Mouse (Mus musculus): ENCODE measurements around the gene Hbp1. TPM values are rescaled to one million over a fixed set of nuclear protein-coding genes. Genes with fewer than 3 reads are reported as not detected.

Gene Hbp1
- polyA plus RNA-seq, 1 experiment from 2014 or later: 133 TPM

DNA sequence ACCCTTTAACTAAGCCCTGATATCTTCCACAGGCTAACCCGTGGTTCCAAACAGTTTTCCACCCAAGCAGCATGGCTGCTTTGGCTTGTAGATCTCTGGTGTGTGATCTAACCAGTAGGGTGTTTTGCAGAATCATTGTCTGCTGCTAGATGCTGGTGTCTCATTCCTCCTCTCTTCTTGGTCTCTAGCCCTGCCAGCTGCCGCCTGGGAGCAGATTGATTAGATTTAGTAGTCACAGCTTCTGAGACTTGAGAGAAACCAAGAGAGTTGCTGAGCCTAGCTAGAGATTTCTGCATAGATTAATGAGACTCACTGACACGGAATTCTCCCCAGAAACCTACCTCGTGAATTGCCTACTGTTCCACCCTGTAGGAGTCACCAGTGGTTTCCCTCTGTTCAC, 65.3 kb downstream of the Hbp1 start:
- H3K27ac ChIP-seq: no peak overlapping the region
- H3K4me1 ChIP-seq (replicated peaks): no peaks in the 10 kb centered on the region
- no peaks in the 10 kb centered on the region for H3K9me3 ChIP-seq
- no peak overlapping the region for H3K9ac ChIP-seq (replicated peaks)
- H3K27me3 ChIP-seq: no peaks in the 10 kb centered on the region
- 87% methylated on average over 4 of the region's 4 CpGs for WGBS
- H3K4me3 ChIP-seq (replicated peaks): no peak overlapping the region
- peaks cover 10% of the 10 kb centered on the region for H3K36me3 ChIP-seq
- ATAC-seq (ENCODE audit: insufficient number of reproducible peaks, insufficient read depth, low FRiP score, low TSS enrichment, low read depth): no peak
- H3K4me2 ChIP-seq: no peak overlapping the region

GRCm38 (mm10) chr12:31884365-31884764, 66.0 kb downstream of the Hbp1 start:
- 80% methylated on average over 4 of the region's 4 CpGs for WGBS
- no peak overlapping the region for H3K9ac ChIP-seq (replicated peaks)
- no peaks in the 10 kb centered on the region for H3K9me3 ChIP-seq
- no peak overlapping the region for H3K27ac ChIP-seq
- no peak for ATAC-seq (ENCODE audit: insufficient number of reproducible peaks, insufficient read depth, low FRiP score, low TSS enrichment, low read depth)
- H3K4me3 ChIP-seq (replicated peaks): no peak overlapping the region
- H3K36me3 ChIP-seq: peaks cover 10% of the 10 kb centered on the region
- no peak overlapping the region for H3K4me2 ChIP-seq
- H3K4me1 ChIP-seq (replicated peaks): no peaks in the 10 kb centered on the region
- H3K27me3 ChIP-seq: no peaks in the 10 kb centered on the region

- no peak overlapping the region for H3K9ac ChIP-seq (replicated peaks)
- H3K4me3 ChIP-seq (replicated peaks): no peak overlapping the region
- no peak overlapping the region for H3K27ac ChIP-seq
- peaks cover 10% of the 10 kb centered on the region for H3K36me3 ChIP-seq
- no peak for ATAC-seq (ENCODE audit: insufficient number of reproducible peaks, insufficient read depth, low FRiP score, low TSS enrichment, low read depth)
- H3K27me3 ChIP-seq: no peaks in the 10 kb centered on the region
- no peaks in the 10 kb centered on the region for H3K9me3 ChIP-seq
- H3K4me2 ChIP-seq: no peak overlapping the region
- no peaks in the 10 kb centered on the region for H3K4me1 ChIP-seq (replicated peaks)
- 73% methylated on average over 1 of the region's 1 CpGs for WGBS
Observed at GRCm38 (mm10) chr12:31882736-31883135, 67.6 kb downstream of the Hbp1 start.

GRCm38 (mm10) chr12:31876775-31877174, 73.6 kb downstream of the Hbp1 start:
- no peak overlapping the region for H3K4me2 ChIP-seq
- no peak overlapping the region for H3K27ac ChIP-seq
- WGBS: 89% methylated on average over 4 of the region's 4 CpGs
- H3K4me1 ChIP-seq (replicated peaks): no peaks in the 10 kb centered on the region
- H3K4me3 ChIP-seq (replicated peaks): no peak overlapping the region
- H3K27me3 ChIP-seq: no peaks in the 10 kb centered on the region
- H3K9me3 ChIP-seq: no peaks in the 10 kb centered on the region
- no peak for ATAC-seq (ENCODE audit: insufficient number of reproducible peaks, insufficient read depth, low FRiP score, low TSS enrichment, low read depth)
- no peak overlapping the region for H3K9ac ChIP-seq (replicated peaks)
- H3K36me3 ChIP-seq: no peaks in the 10 kb centered on the region

Other genes starting within 250 kb of the Hbp1 start
- gene Gpr22, start 236.6 kb downstream of the Hbp1 start, polyA plus RNA-seq (2016; fragmentation: Nextera tagmentation; extraction: Ambion mirVana): 0.32 and 0.68 TPM in 2 replicates
- gene Prkar2b, start 110.8 kb upstream of the Hbp1 start, polyA plus RNA-seq (2016; fragmentation: Nextera tagmentation; extraction: Ambion mirVana): 31.1 and 32.1 TPM in 2 replicates